Mouse (Mus musculus) forebrain, embryonic 10.5 days (tissue): ENCODE data around the gene Coq4. TPM values are rescaled to one million over a fixed set of nuclear protein-coding genes. Genes with fewer than 3 reads are reported as not detected.
A peak's percentile ranks its signal among the peaks of the same experiment; 100 is the strongest.
"Not testable (repeated sequence)": the region's sequence is repeated elsewhere in the genome, so short reads cannot be mapped to it uniquely, and the experiment has no call there.

ENCODE experiments used
- DNase-seq: peaks from one replicate; pipeline ENCODE4 v3.0.0-alpha.2; 2017; ENCODE audit warnings: low spot score; ENCODE audit errors: extremely low spot score
- H3K27ac ChIP-seq: fragments of 300-500 bp; sonication (generic); 2 replicates; pipeline ENCODE4 v1.5.1; 2016; ENCODE audit warnings: mild to moderate bottlenecking
- H3K27me3 ChIP-seq: fragments of 300-500 bp; sonication (generic); 2 replicates; pipeline ENCODE4 v1.6.1; 2016; ENCODE audit warnings: mild to moderate bottlenecking; ENCODE audit not compliant: poor library complexity, severe bottlenecking
- H3K36me3 ChIP-seq: fragments of 300-500 bp; sonication (generic); replicated peaks from 2 replicates; pipeline ENCODE4 v1.6.1; 2016; ENCODE audit warnings: mild to moderate bottlenecking, moderate library complexity
- H3K4me1 ChIP-seq: fragments of 300-500 bp; sonication (generic); 2 replicates; pipeline ENCODE4 v1.6.1; 2016
- H3K4me3 ChIP-seq: fragments of 300-500 bp; sonication (generic); 2 replicates; pipeline ENCODE4 v1.5.1; 2016; ENCODE audit warnings: mild to moderate bottlenecking, moderate library complexity
- H3K9me3 ChIP-seq: fragments of 300-500 bp; sonication (generic); 2 replicates; pipeline ENCODE4 v1.6.1; 2016; ENCODE audit warnings: mild to moderate bottlenecking, moderate library complexity
- WGBS: fragments of 180-500 bp; shearing (Covaris S2); methylation state at CpG from one replicate; pipeline ENCODE4 v1.1.7; 2016; 5-methylcytosine and 5-hydroxymethylcytosine counted together
- polyA plus RNA-seq: library from polyadenylated mRNA; unstranded; fragments of >200 nt; fragmentation: Nextera tagmentation; extraction: Ambion mirVana; gene quantifications from 2 replicates; pipeline ENCODE4 v1.2.1, GENCODE M21; 2016

Gene Coq4
- polyA plus RNA-seq, 1 experiment from 2014 or later: 47.5 TPM

DNA sequence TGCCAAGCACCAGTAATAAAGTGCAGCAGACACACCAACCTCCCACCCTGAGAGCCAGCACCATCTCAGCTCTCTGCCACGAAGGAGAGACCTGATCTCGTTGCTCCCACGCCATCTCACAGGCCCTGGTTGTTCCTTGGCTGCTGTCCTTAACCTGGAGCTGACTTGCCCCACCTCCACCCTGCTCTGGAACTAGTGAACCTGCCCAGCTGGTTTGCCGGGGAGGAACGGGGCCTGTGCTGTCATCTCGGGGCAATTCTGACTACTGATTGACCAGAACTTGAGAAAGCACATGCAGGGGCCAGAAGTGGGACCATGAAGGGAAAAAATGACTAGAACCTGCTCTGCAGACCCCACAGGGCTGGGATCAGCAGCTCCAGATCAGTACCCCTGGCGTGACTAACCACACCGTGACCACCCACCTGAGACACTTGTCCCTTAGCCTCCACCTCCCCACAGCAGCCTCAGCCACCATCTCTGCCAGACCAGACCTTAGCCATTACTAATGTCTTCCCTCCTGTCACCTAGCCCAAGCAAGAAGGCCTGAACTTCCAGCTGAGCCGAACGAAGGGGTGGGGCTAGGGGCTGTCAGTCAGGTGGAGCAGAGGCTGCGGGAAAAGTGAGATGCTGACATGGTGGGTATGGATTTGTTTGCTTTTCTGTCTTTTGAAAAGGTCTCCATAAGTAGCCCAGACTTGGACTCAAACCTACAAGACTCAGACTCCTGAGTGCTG, 19.1 kb upstream of the Coq4 start:
- Histone ChIP-seq H3K27ac (no peak overlapping the region), H3K9me3 (no peaks in the 10 kb centered on the region), H3K36me3 (peaks cover 5% of the 10 kb centered on the region), H3K27me3 (peaks cover 10% of the 10 kb centered on the region; the same call in 1 of the 2 replicates), H3K4me3 (no peak overlapping the region), H3K4me1 (no peaks in the 10 kb centered on the region)
- no peak for DNase-seq
- 69% methylated on average over 11 of the region's 11 CpGs for WGBS

DNA sequence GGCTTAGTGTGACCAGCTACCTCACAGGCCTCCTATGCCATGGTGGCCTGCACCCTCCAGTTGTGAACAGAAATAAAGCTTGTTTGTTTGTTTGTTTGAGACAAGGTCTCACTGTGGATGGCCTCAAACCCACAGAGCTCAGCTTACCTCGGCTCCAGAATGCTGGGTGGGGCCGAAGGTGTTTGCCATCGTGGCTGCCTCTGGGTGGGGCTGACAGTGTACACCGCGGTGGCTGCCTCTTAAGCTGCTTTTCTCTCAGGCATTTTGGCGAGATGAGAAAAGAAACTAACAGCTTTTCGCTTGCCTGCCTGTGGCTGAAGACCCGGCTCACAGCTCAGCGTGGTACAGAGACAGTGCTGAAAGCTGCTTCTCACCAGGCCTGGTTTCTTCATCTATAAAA, 18.4 kb upstream of the Coq4 start:
- Histone ChIP-seq H3K9me3 (no peaks in the 10 kb centered on the region), H3K27me3 (0 out of 2 replicates have a peak, but pooled peaks cover 7% of the 10 kb centered on the region), H3K4me3 (no peak overlapping the region), H3K27ac (no peak overlapping the region), H3K36me3 (peaks cover 13% of the 10 kb centered on the region), H3K4me1 (no peaks in the 10 kb centered on the region)
- WGBS: 70% methylated on average over 9 of the region's 9 CpGs
- DNase-seq: no peak

DNA sequence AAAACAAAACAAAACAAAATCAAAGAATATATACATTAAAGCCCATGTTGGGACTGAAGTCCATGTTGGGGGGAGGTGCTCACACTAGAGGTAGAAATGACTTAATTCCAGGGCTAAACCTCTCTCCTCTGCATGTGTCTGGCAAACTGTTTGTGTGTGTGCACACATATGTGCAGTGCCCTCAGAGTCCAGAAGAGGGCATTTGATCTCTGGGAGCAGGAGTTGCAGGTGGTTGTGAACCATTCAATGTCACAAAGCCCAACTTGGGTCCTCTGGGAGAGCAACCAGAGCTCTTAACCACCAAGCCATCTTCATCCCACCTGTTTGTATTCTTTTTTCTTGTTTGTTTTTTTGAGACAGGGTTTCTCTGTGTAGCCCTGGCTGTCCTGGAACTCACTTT, 17.1 kb upstream of the Coq4 start:
- peaks cover 21% of the 10 kb centered on the region for H3K36me3 ChIP-seq
- H3K27me3 ChIP-seq: 0 out of 2 replicates have a peak, but pooled peaks cover 4% of the 10 kb centered on the region
- H3K4me1 ChIP-seq: no peaks in the 10 kb centered on the region
- DNase-seq: no peak
- no peaks in the 10 kb centered on the region for H3K9me3 ChIP-seq
- H3K27ac ChIP-seq: no peak overlapping the region
- no peak overlapping the region for H3K4me3 ChIP-seq

DNA sequence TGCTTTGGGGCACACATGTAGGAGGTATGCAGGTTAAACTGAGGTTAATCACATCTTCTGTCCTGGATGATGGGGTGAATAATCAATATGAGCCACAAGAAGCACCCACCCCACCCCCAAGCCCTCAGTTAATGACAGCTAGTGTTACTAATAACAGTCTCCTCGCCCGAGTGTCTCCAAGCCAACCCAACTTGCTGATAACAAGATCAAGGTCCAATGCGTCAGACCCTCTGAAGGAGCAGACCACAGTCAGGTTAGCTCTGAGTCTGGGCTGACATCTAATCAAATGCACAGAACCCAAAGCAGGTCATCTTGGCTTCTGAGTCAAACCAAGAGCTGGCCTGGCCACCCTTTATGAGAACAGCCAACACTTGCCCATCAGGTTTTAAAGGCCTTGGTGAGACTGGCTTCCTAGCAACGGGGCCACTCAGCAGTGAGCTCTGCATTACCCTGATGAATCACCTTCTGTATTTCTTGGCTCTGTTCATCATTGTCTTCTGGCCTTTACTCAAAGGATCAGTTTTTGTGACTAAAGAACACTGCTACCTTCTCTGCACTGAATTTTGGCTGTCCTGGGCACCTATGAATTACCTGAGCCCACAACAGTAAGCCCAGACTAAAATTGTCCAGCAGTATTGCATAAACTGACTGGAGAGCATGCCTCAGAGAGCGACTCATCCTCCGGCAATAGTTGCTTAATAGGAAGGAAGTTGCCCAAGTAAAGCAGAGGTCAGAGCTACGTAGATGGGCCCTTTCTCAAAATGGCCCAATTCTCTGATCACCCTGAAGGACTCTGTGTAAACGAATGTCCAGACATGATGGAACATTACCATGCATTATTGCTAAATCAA, 15.5 kb upstream of the Coq4 start:
- Histone ChIP-seq H3K27ac (no peak overlapping the region), H3K4me3 (no peak overlapping the region), H3K27me3 (no peaks in the 10 kb centered on the region), H3K9me3 (no peaks in the 10 kb centered on the region), H3K36me3 (peaks cover 35% of the 10 kb centered on the region), H3K4me1 (no peaks in the 10 kb centered on the region)
- no peak for DNase-seq
- WGBS: 86% methylated on average over 8 of the region's 8 CpGs

DNA sequence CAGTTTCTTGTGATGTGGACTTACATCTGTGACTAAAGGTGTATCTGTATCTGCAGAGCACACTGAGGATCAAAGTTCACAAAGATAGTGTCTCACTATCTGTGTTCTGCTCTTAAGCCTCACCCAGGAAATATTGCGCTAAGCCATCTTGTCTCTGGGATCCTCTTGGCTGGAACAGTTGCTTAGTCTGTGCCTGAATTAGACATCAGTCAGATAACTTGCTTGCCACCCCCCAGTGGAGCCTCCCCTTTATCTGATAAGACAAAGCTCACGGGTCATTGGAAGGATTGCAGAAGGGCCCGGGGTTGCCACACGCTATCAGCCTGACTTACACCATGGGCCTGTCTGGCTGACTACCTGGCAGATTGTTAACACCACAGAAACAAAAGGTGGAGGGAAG, 14.0 kb upstream of the Coq4 start:
- 96% methylated on average over 4 of the region's 4 CpGs for WGBS
- H3K4me3 ChIP-seq: no peak overlapping the region

DNA sequence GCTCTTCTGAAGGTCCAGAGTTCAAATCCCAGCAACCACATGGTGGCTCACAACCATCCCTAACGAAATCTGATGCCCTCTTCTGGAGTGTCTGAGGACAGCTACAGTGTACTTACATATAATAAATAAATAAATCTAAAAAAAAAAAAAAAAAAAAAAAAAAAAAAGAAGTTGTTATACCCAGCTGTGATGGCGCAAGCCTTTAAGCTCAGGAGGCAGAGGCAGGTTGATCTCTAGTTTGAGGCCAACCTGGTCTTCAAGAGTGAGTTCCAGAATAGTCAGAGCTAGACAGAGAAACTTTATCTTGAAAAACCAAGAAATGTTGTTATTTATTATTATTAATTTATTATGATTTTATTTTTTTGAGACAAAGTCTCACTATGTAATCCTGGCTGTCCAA, 6.0 kb upstream of the Coq4 start:
- H3K27me3 ChIP-seq, H3K27ac ChIP-seq, H3K4me1 ChIP-seq, H3K4me3 ChIP-seq, DNase-seq: not testable (repeated sequence)
- 96% methylated on average over 2 of the region's 2 CpGs for WGBS
- Histone ChIP-seq H3K36me3 (peaks cover 99% of the 10 kb centered on the region), H3K9me3 (peaks cover 12% of the 10 kb centered on the region)

More for the DNA sequence above, 14.0 kb upstream of the Coq4 start:
- no peak overlapping the region for H3K27ac ChIP-seq
- peaks cover 49% of the 10 kb centered on the region for H3K36me3 ChIP-seq
- no peaks in the 10 kb centered on the region for H3K27me3 ChIP-seq
- no peak for DNase-seq
- no peaks in the 10 kb centered on the region for H3K4me1 ChIP-seq
- H3K9me3 ChIP-seq: no peaks in the 10 kb centered on the region

DNA sequence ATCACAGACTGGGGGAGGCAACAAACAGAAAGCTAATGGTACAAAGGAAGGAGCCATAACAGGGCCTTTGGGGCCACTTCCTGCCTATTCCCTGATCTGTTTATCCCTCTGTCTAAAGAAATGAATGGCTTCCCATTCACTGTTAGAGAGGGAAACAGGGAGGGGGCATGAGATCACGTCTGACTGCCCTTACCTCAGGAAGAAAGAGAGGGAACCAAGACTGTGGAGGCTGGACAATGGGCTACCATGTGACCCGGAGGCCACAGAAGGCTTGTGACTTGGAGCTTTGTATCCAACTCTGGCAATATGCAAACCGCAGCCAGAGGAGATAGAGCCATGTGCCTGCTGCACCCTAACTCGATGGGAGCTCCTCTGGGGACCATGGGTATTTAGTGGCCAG, 3.0 kb upstream of the Coq4 start:
- H3K4me3 ChIP-seq: no peak overlapping the region
- DNase-seq: no peak
- H3K9me3 ChIP-seq: peaks cover 12% of the 10 kb centered on the region
- peaks cover 72% of the 10 kb centered on the region for H3K36me3 ChIP-seq
- no peak overlapping the region for H3K27ac ChIP-seq
- peaks cover 20% of the 10 kb centered on the region for H3K4me1 ChIP-seq
- 75% methylated on average over 4 of the region's 4 CpGs for WGBS
- no peaks in the 10 kb centered on the region for H3K27me3 ChIP-seq

DNA sequence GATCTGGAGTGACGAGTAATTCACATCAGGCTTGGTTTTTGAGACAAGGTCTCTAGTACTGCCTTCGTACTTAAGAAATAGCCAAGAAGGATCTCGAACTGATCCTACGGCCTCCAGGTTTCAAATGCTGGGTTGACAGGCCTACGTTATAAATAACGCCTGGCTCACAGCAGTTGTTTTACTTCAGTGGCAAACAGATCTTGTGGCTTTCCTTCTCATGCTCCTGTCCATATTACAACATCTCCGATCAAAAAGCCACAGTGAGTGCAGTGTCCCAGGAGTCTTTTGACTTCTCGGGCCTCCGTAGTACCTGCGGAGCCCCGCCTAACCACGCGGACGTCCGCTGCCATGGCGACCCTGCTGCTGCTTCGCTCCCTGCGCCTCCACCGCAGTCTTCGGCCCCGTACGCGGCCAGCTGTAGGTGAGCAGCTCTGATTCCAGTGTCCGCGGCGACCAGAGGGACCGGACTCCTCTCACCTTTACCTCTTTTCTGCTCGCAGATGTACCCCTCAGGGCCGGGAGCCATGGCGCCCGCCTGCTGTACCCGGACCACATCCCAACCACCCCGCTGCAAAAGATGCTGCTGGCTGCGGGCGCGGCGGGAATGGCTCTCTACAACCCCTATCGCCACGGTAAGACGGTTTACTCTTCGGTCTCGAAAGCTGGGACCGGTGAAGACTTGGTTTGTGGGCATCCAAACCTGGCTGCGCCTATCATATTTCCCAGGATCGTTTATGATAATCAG, 816 bp downstream of the Coq4 start, which contains the start of gene Trub2:
Gene Trub2, minus strand, starts transcription at position 566 of the 745 bp plus-strand sequence.
- Histone ChIP-seq H3K4me1 (peaks cover 20% of the 10 kb centered on the region), H3K27ac (peak within 1 kb of the TSS; percentile 88), H3K9me3 (no peaks in the 10 kb centered on the region), H3K36me3 (peaks cover 69% of the 10 kb centered on the region), H3K27me3 (no peaks in the 10 kb centered on the region), H3K4me3 (peak within 1 kb of the TSS; percentile 88)
- DNase-seq: peak; percentile 78
- under 1% methylated on average over 45 of the region's 45 CpGs for WGBS

DNA sequence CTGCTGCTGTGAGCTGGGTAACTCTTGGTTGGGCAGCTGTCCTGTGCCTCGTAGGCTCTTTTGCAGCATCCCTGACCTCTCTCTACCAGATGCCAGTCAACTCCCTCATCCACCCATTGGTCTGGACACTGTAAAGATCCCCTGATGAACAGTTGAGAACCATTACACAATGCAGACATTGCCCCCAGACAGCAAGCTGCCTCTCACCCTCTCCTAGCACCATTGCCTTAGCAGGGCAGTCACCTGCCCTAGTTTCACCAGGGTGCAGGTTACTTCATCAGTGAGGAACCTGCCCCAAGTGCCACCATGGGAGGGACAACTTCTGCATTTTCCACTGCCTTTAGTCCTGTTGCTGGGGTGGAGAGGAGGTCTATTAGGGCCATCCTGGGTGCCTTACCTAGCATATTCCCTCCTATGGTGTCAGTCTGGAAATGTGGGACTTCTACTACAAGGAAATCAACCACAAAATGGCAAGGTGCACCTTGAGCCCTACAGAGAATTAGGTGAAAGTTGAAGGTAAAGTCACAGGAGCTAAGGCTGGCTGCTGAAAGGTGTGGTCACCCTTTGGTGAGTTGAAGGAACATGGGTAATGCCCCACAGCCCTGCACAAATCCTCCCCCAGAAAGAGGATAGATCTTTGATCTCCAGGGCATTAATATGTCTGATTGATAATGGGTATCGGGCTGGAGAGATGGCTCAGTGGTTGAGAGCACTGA, 5.6 kb downstream of the Coq4 start:
- Histone ChIP-seq H3K36me3 (peaks cover 69% of the 10 kb centered on the region), H3K4me3 (no peak overlapping the region), H3K27me3 (no peaks in the 10 kb centered on the region), H3K4me1 (peaks cover 17% of the 10 kb centered on the region), H3K9me3 (no peaks in the 10 kb centered on the region), H3K27ac (no peak overlapping the region)
- 94% methylated on average over 2 of the region's 2 CpGs for WGBS
- DNase-seq: no peak

DNA sequence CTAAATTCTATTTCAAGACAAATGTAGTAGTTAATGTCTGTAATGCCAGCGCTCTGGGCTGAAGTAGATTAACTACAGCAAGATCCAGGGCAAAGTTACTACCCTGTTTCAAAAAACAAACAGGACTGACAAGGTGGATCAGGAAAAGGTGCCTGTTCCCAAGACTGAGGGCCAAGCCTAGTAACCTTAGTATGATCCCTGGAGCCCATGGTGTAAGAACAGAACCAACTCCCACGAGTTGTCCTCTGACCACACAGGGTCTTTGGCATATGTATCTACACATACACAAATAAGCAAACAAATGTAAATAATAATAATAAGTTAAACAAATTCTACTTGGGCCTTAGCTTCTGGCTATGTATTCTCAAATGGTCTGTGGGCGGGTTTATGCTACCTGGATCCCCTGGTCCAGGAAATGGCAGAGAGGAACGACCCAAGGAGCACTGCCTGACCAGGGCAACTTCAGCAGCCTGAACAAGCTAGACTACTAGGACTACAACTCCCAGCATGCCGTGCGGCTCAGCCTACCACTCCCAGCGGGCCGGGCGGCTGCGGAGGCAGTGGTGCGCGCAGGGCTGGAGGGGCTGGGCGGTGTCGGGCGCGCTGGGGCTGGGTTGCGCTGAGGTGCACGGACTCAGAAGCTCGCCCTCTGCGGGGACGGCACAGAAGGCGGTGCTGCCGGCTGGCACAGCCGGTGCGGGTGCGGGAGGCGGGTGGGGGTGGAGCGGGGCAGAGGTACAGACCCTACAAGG, 15.0 kb downstream of the Coq4 start, which contains the start of gene Slc27a4:
Gene Slc27a4, plus strand, starts transcription at position 560 of the 752 bp plus-strand sequence.
- peaks cover 30% of the 10 kb centered on the region for H3K36me3 ChIP-seq
- peaks cover 18% of the 10 kb centered on the region for H3K4me1 ChIP-seq
- peak; percentile 93 for DNase-seq
- no peaks in the 10 kb centered on the region for H3K9me3 ChIP-seq
- H3K27ac ChIP-seq: peak within 1 kb of the TSS; percentile 87
- H3K27me3 ChIP-seq: peaks cover 26% of the 10 kb centered on the region
- peak within 1 kb of the TSS; percentile 93 for H3K4me3 ChIP-seq
- 7% methylated on average over 26 of the region's 28 CpGs for WGBS

DNA sequence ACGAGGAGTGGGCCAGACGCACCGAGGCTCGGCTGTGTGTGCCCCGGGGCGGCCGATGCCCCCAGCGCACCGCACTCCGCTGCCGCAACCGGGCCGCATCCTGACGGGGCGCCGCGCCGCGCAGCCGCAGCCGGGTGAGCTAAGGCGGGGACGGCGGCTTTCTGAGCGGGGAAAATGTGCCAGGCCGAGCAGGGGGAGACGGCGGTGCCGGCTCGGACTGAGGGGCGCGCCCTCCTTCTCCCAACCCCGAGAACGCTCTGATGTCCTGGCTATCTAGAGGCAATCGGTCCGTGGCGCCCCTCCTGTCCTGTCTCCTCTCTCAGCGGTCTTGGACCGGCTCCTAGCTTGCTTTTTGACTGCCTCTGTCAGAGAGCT, 15.5 kb downstream of the Coq4 start:
- Histone ChIP-seq H3K4me3 (peak overlapping the region; percentile 93), H3K9me3 (no peaks in the 10 kb centered on the region), H3K27me3 (peaks cover 26% of the 10 kb centered on the region), H3K4me1 (peaks cover 18% of the 10 kb centered on the region), H3K27ac (peak overlapping the region; percentile 87), H3K36me3 (peaks cover 33% of the 10 kb centered on the region)
- DNase-seq: no peak
- WGBS: 0% methylated on average over 38 of the region's 39 CpGs
